Mouse (Mus musculus): ENCODE measurements at regions not wholly inside any gene's neighbourhood (a gene's known extent, or its start where the extent isn't known, plus 50 kb on each side); places are given as distances from the start of the nearest gene placed in this dataset.

- 56% methylated on average over 9 of the region's 9 CpGs for WGBS
- Histone ChIP-seq H3K4me1 (ENCODE audit: control insufficient read depth, insufficient read depth, low read length) (0 out of 2 replicates have a peak, but pooled peaks cover 3% of the 10 kb centered on the region), H3K27me3 (ENCODE audit: control insufficient read depth, insufficient read depth, low read length) (no peaks in the 10 kb centered on the region), H3K27ac (replicated peaks; ENCODE audit: low read depth, low read length) (no peak overlapping the region), H3K9me3 (ENCODE audit: control insufficient read depth, low read length) (no peaks in the 10 kb centered on the region), H3K36me3 (ENCODE audit: control insufficient read depth, insufficient read depth, low read length) (no peaks in the 10 kb centered on the region), H3K4me2 (ENCODE audit: low read length) (no peak overlapping the region), H3K4me3 (replicated peaks; ENCODE audit: low read depth, low read length) (no peak overlapping the region), H3K9ac (replicated peaks; ENCODE audit: low read length) (no peak overlapping the region)
- ATAC-seq (ENCODE audit: low FRiP score, low TSS enrichment) (no peak), DNase-seq (no peak)
These were observed 108.8 kb upstream of the Col8a1 start for GRCm38 (mm10) chr16:57863206-57863860.

DNA sequence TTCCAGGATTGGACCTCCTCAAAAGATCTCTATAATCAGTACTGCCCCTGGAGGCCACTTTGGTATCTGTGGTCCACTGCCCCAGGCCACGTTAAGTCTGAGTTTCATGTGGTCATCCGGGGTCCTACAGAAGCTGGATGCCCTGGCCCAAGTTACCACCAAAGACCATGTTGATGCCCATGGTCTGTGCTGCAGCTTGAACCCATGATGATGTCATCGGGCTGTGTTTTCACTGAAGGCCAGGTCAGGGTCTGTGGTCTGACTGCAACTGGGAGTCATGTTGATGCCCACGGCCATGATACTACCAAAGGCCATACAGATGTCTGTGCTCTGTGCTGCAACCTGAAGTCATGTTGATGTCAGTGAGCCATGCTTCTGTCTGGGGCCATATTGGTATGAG, 122.3 kb upstream of the Col8a1 start:
- no peaks in the 10 kb centered on the region for H3K9me3 ChIP-seq (ENCODE audit: control insufficient read depth, low read length)
- 96% methylated on average over 4 of the region's 4 CpGs for WGBS
- peak; percentile 38; the same call in 1 of the 2 replicates for ATAC-seq (ENCODE audit: low FRiP score, low TSS enrichment)
- no peaks in the 10 kb centered on the region for H3K27me3 ChIP-seq (ENCODE audit: control insufficient read depth, insufficient read depth, low read length)
- no peak overlapping the region for H3K4me2 ChIP-seq (ENCODE audit: low read length)
- no peak overlapping the region for H3K4me3 ChIP-seq (replicated peaks; ENCODE audit: low read depth, low read length)
- no peak for DNase-seq
- no peaks in the 10 kb centered on the region for H3K4me1 ChIP-seq (ENCODE audit: control insufficient read depth, insufficient read depth, low read length)
- H3K9ac ChIP-seq (replicated peaks; ENCODE audit: low read length) = no peak overlapping the region
- no peaks in the 10 kb centered on the region for H3K36me3 ChIP-seq (ENCODE audit: control insufficient read depth, insufficient read depth, low read length)
- H3K27ac ChIP-seq (replicated peaks; ENCODE audit: low read depth, low read length) = no peak overlapping the region

- Histone ChIP-seq H3K27ac (replicated peaks; ENCODE audit: low read depth, low read length) (no peak overlapping the region), H3K4me3 (replicated peaks; ENCODE audit: low read depth, low read length) (no peak overlapping the region), H3K4me1 (ENCODE audit: control insufficient read depth, insufficient read depth, low read length) (no peaks in the 10 kb centered on the region), H3K27me3 (ENCODE audit: control insufficient read depth, insufficient read depth, low read length) (no peaks in the 10 kb centered on the region), H3K9me3 (ENCODE audit: control insufficient read depth, low read length) (no peaks in the 10 kb centered on the region), H3K4me2 (ENCODE audit: low read length) (no peak overlapping the region), H3K36me3 (ENCODE audit: control insufficient read depth, insufficient read depth, low read length) (no peaks in the 10 kb centered on the region), H3K9ac (replicated peaks; ENCODE audit: low read length) (no peak overlapping the region)
- ATAC-seq (ENCODE audit: low FRiP score, low TSS enrichment) (no peak), DNase-seq (no peak)
- 61% methylated on average over 8 of the region's 8 CpGs for WGBS
These were observed 127.1 kb upstream of the Col8a1 start for GRCm38 (mm10) chr16:57881575-57882094.

GRCm38 (mm10) chr16:57888138-57888537, 133.6 kb upstream of the Col8a1 start:
- Histone ChIP-seq H3K9me3 (ENCODE audit: control insufficient read depth, low read length) (no peaks in the 10 kb centered on the region), H3K27ac (replicated peaks; ENCODE audit: low read depth, low read length) (no peak overlapping the region), H3K9ac (replicated peaks; ENCODE audit: low read length) (no peak overlapping the region), H3K4me2 (ENCODE audit: low read length) (no peak overlapping the region), H3K36me3 (ENCODE audit: control insufficient read depth, insufficient read depth, low read length) (no peaks in the 10 kb centered on the region), H3K4me3 (replicated peaks; ENCODE audit: low read depth, low read length) (no peak overlapping the region), H3K27me3 (ENCODE audit: control insufficient read depth, insufficient read depth, low read length) (no peaks in the 10 kb centered on the region), H3K4me1 (ENCODE audit: control insufficient read depth, insufficient read depth, low read length) (no peaks in the 10 kb centered on the region)
- ATAC-seq (ENCODE audit: low FRiP score, low TSS enrichment) (no peak), DNase-seq (no peak)
- WGBS = 85% methylated on average over 2 of the region's 2 CpGs

DNA sequence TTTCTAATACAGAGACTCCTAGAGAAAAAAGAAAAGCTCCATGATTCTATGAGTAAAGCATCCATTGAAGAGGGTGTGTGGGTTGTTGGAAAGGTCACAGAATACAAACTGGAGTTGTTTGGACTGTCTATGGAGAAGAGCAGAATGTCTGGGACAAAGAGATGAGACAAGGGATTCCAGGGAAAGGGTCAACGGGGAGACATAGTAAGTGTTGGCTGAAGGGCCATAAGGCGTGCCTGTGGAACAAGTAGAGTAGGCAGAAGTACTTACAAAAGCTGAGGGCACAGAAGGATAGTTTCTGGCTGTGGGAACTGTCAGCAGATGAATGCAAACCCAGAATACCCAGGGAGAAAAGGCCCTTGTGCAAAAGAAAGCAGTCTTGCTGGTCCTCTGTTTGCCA, 134.0 kb upstream of the Col8a1 start:
- H3K9ac ChIP-seq (replicated peaks; ENCODE audit: low read length) = no peak overlapping the region
- WGBS = 65% methylated on average over 2 of the region's 2 CpGs
- ATAC-seq (ENCODE audit: low FRiP score, low TSS enrichment) (no peak), DNase-seq (no peak)
- no peaks in the 10 kb centered on the region for H3K36me3 ChIP-seq (ENCODE audit: control insufficient read depth, insufficient read depth, low read length)
- no peaks in the 10 kb centered on the region for H3K27me3 ChIP-seq (ENCODE audit: control insufficient read depth, insufficient read depth, low read length)
- no peak overlapping the region for H3K27ac ChIP-seq (replicated peaks; ENCODE audit: low read depth, low read length)
- no peaks in the 10 kb centered on the region for H3K4me1 ChIP-seq (ENCODE audit: control insufficient read depth, insufficient read depth, low read length)
- no peak overlapping the region for H3K4me2 ChIP-seq (ENCODE audit: low read length)
- no peak overlapping the region for H3K4me3 ChIP-seq (replicated peaks; ENCODE audit: low read depth, low read length)
- no peaks in the 10 kb centered on the region for H3K9me3 ChIP-seq (ENCODE audit: control insufficient read depth, low read length)

- H3K4me3 ChIP-seq (replicated peaks; ENCODE audit: low read depth, low read length) = no peak overlapping the region
- H3K9ac ChIP-seq (replicated peaks; ENCODE audit: low read length) = no peak overlapping the region
- 79% methylated on average over 5 of the region's 5 CpGs for WGBS
- H3K4me2 ChIP-seq (ENCODE audit: low read length) = no peak overlapping the region
- no peaks in the 10 kb centered on the region for H3K4me1 ChIP-seq (ENCODE audit: control insufficient read depth, insufficient read depth, low read length)
- H3K27ac ChIP-seq (replicated peaks; ENCODE audit: low read depth, low read length) = no peak overlapping the region
- no peaks in the 10 kb centered on the region for H3K27me3 ChIP-seq (ENCODE audit: control insufficient read depth, insufficient read depth, low read length)
- no peaks in the 10 kb centered on the region for H3K9me3 ChIP-seq (ENCODE audit: control insufficient read depth, low read length)
- ATAC-seq (ENCODE audit: low FRiP score, low TSS enrichment) = no peak
- no peaks in the 10 kb centered on the region for H3K36me3 ChIP-seq (ENCODE audit: control insufficient read depth, insufficient read depth, low read length)
- no peak for DNase-seq
These were observed 135.6 kb upstream of the Col8a1 start for GRCm38 (mm10) chr16:57890135-57890534.

DNA sequence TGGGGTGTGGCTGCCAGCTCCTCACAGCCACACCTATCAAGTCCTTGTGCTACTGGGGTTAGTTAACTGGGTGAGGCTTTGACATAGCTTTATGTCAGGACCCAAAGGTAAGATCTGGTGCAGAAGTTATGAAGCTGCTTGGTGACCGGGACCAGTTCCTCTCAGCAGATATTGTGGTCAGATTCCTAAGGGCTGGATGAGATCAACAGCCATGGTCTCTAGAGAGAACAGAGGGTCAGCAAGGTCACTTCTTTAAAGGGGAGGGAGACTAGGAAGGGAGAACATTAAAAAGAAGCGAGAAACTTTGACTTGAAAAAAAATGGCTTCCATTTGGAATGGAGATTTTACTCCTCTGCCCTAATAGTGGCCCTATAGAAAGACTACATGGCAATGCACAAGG, 138.6 kb upstream of the Col8a1 start:
- WGBS = 79% methylated on average over 2 of the region's 2 CpGs
- Histone ChIP-seq H3K4me3 (replicated peaks; ENCODE audit: low read depth, low read length) (no peak overlapping the region), H3K4me2 (ENCODE audit: low read length) (no peak overlapping the region), H3K36me3 (ENCODE audit: control insufficient read depth, insufficient read depth, low read length) (no peaks in the 10 kb centered on the region), H3K27me3 (ENCODE audit: control insufficient read depth, insufficient read depth, low read length) (no peaks in the 10 kb centered on the region), H3K9ac (replicated peaks; ENCODE audit: low read length) (no peak overlapping the region), H3K9me3 (ENCODE audit: control insufficient read depth, low read length) (no peaks in the 10 kb centered on the region), H3K27ac (replicated peaks; ENCODE audit: low read depth, low read length) (no peak overlapping the region), H3K4me1 (ENCODE audit: control insufficient read depth, insufficient read depth, low read length) (no peaks in the 10 kb centered on the region)
- ATAC-seq (ENCODE audit: low FRiP score, low TSS enrichment) = no peak
- DNase-seq = no peak

DNA sequence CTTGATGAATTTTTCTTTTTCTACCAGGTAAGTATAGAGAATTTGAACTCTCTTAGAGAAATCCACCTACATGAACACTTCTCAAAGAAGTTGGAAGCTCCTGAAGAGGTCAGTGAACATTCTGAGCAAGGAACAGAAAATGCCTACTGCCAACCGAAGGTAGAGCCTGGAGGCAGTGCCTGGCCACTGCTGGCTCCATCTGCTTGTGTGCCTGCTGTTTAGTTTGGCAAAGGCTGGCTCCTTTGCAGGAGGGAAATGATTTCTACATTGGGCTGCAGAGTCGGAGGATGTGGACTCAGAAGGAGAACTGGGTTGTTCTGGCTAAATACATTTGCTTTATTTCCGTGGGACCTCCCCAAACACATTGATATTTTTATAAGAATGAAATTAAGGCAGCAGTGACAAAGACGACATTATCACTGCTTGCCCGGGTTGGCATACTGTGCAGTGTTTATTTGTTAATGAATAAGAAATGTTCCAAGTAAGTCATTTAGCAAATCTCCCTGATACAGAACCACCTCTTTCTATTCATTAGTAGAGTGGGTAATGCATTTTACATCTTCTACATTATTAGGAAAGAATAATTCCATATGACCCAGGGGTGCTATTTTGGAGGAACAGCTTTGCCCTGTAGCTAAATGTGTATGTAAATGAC, 139.3 kb upstream of the Col8a1 start:
- WGBS = 80% methylated on average over 5 of the region's 5 CpGs
- Histone ChIP-seq H3K36me3 (ENCODE audit: control insufficient read depth, insufficient read depth, low read length) (no peaks in the 10 kb centered on the region), H3K27ac (replicated peaks; ENCODE audit: low read depth, low read length) (no peak overlapping the region), H3K9me3 (ENCODE audit: control insufficient read depth, low read length) (no peaks in the 10 kb centered on the region), H3K27me3 (ENCODE audit: control insufficient read depth, insufficient read depth, low read length) (no peaks in the 10 kb centered on the region), H3K9ac (replicated peaks; ENCODE audit: low read length) (no peak overlapping the region), H3K4me3 (replicated peaks; ENCODE audit: low read depth, low read length) (no peak overlapping the region), H3K4me2 (ENCODE audit: low read length) (no peak overlapping the region), H3K4me1 (ENCODE audit: control insufficient read depth, insufficient read depth, low read length) (no peaks in the 10 kb centered on the region)
- no peak for DNase-seq
- ATAC-seq (ENCODE audit: low FRiP score, low TSS enrichment) = no peak

DNA sequence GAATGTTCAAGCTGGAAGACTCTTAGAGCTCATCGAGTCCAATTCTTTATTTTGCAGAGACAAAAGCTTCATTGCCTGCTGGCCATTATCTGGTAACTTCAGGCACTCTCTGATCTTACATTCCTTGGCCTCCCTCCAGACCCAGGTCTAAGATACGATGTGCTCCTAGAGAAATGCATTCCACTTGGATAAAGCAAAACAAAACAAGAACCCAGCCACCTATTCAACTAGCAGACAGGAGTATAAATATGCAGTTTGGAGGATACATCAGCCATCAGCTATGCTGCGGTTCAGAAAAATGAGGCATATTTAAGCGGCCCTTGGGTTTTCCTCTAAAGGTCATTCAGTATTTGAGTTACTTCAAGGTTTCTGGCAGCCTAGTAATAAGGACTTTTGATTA, 146.5 kb upstream of the Col8a1 start:
- WGBS = 77% methylated on average over 4 of the region's 4 CpGs
- Histone ChIP-seq H3K9me3 (ENCODE audit: control insufficient read depth, low read length) (no peaks in the 10 kb centered on the region), H3K27ac (replicated peaks; ENCODE audit: low read depth, low read length) (no peak overlapping the region), H3K36me3 (ENCODE audit: control insufficient read depth, insufficient read depth, low read length) (no peaks in the 10 kb centered on the region), H3K4me2 (ENCODE audit: low read length) (no peak overlapping the region), H3K4me1 (ENCODE audit: control insufficient read depth, insufficient read depth, low read length) (no peaks in the 10 kb centered on the region), H3K9ac (replicated peaks; ENCODE audit: low read length) (no peak overlapping the region), H3K4me3 (replicated peaks; ENCODE audit: low read depth, low read length) (no peak overlapping the region), H3K27me3 (ENCODE audit: control insufficient read depth, insufficient read depth, low read length) (no peaks in the 10 kb centered on the region)
- DNase-seq = no peak
- no peak for ATAC-seq (ENCODE audit: low FRiP score, low TSS enrichment)
